Mouse (Mus musculus) embryonic fibroblast, embryonic 13.5 days (primary cell): ENCODE measurements at regions not wholly inside any gene's neighbourhood (a gene's known extent, or its start where the extent isn't known, plus 50 kb on each side); places are given as distances from the start of the nearest gene placed in this dataset.

ENCODE experiments used
- CTCF ChIP-seq: IDR thresholded peaks from 2 replicates; pipeline ENCODE4 v1.5.1; 2011; ENCODE audit warnings: mild to moderate bottlenecking, control low read depth, low read length, moderate library complexity, borderline replicate concordance; ENCODE audit not compliant: insufficient read depth
- POLR2A ChIP-seq: IDR thresholded peaks from 2 replicates; pipeline ENCODE4 v1.6.1; 2011; ENCODE audit warnings: low read depth, mild to moderate bottlenecking, control low read depth, low read length, moderate library complexity

GRCm38 (mm10) chr15:97138265-97138664, 82.5 kb upstream of the Slc38a4 start:
- TF ChIP-seq POLR2A (no peak), CTCF (no peak)
